8 mouse cellular contexts compared by ENCODE assay signal in the genomic region with DNA sequence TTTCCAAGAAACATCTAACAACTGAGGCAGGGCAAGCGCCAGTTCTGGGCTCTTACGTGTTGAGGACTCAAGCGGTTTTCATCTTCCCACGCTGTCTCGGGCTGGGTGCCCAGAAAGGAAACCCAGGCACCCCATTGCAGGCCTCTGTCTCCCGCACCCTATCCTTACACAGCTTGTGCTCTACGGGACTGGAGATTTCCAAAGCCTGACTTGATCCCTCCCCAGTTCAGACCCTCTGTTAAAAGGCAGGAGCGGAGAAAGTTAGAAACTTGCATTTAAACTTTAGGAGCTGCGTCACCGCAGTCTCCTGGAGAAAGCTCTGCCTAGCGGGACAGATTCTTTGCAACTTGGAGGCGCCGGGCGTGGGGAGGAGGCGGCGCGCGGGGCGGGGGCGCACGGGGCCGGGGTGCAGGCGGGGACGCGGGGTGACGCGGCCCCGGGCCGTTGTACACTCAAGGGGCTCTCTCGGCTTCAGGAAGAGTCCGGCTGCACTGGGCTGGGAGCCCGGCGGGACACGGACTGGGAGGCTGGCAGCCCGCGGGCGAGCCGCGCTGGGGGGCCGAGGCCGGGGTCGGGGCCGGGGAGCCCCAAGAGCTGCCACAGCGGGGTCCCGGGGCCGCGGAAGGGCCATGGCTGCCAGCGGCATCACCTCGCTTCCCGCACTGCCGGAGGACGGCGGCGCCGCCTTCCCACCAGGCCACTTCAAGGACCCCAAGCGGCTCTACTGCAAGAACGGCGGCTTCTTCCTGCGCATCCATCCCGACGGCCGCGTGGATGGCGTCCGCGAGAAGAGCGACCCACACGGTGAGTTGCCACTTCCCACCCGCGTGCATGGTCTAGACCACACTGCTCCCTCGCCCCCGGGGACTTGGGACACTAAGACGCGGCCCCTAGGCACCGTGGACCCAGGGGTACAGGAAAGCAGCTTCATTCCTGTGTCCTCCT. TPM values are rescaled to one million over a fixed set of nuclear protein-coding genes. Genes with fewer than 3 reads are reported as not detected.
DNase-seq lines count a peak whose midpoint lies in the region; ATAC-seq and TF ChIP-seq lines count a peak whose summit lies in the region.

A gene (plus strand): TSS at position 126 of the 945 bp plus-strand sequence.

- peak within 1 kb of the TSS; percentile 62 for H3K27ac ChIP-seq in embryonic fibroblast, embryonic 13.5 days (ENCODE audit: insufficient read depth, low read length)
- 0 out of 4 replicates have a peak within 1 kb of the TSS, but pooled peaks of 1 of the 2 experiments have one; percentile 32 for H3K27ac ChIP-seq in heart, embryonic 14.5 days (replicated peaks in 1 of 2; ENCODE audit: control insufficient read depth in 1 of 2, insufficient read depth in 1 of 2, low read depth in 2 of 2, low read length in 2 of 2)
- H3K27ac ChIP-seq in lung, embryonic 16.5 days (ENCODE audit: low read length), result peak within 1 kb of the TSS; percentile 43

- WGBS in heart, embryonic 14.5 days, result under 1% methylated on average over 70 of the region's 75 CpGs
- WGBS in lung, embryonic 16.5 days, result under 1% methylated on average over 64 of the region's 75 CpGs

- H3K4me1 ChIP-seq in embryonic fibroblast, embryonic 13.5 days (ENCODE audit: control insufficient read depth, insufficient read depth, low read length), result peaks cover 3% of the 10 kb centered on the region
- peaks cover 8% of the 10 kb centered on the region in 2 experiments; a peak in 3 of 4 replicates for H3K4me1 ChIP-seq in heart, embryonic 14.5 days (ENCODE audit: control insufficient read depth in 2 of 2, insufficient read depth in 2 of 2, low read length in 2 of 2)
- H3K4me1 ChIP-seq in lung, embryonic 16.5 days (replicated peaks; ENCODE audit: control insufficient read depth, insufficient read depth, low read length), result peaks cover 17% of the 10 kb centered on the region

- H3K9me3 ChIP-seq in heart, embryonic 14.5 days (ENCODE audit: control insufficient read depth, low read length), result no peaks in the 10 kb centered on the region
- H3K9me3 ChIP-seq in lung, embryonic 16.5 days (ENCODE audit: control insufficient read depth, low read length), result no peaks in the 10 kb centered on the region

- H3K36me3 ChIP-seq in heart, embryonic 14.5 days (ENCODE audit: control insufficient read depth, insufficient read depth, low read length), result no peaks in the 10 kb centered on the region
- H3K36me3 ChIP-seq in lung, embryonic 16.5 days (ENCODE audit: control insufficient read depth, insufficient read depth, low read length), result no peaks in the 10 kb centered on the region

- DNase-seq in urinary bladder, adult 18-20 months (ENCODE audit: low spot score in 2 of 2), result peak; percentile 27 to 31
- DNase-seq in urinary bladder, postnatal 10 days (ENCODE audit: low spot score), result no peak
- DNase-seq in kidney, postnatal 4 days, result peak; percentile 55 to 72
- DNase-seq in right cerebral cortex, postnatal 14 days, result peak; percentile 29

- H3K9ac ChIP-seq in heart, embryonic 14.5 days (ENCODE audit: low read length), result peak within 1 kb of the TSS; percentile 82
- peak within 1 kb of the TSS; percentile 85 for H3K9ac ChIP-seq in lung, embryonic 16.5 days (ENCODE audit: low read length)

- no peak for TF ChIP-seq CTCF in embryonic fibroblast, embryonic 13.5 days (IDR thresholded peaks at IDR 0.05; ENCODE audit: borderline replicate concordance, insufficient read depth, low read length)

- no peak for ATAC-seq in heart, embryonic 14.5 days (ENCODE audit: insufficient number of reproducible peaks, insufficient read depth, low FRiP score, low read depth)
- ATAC-seq in lung, embryonic 16.5 days (ENCODE audit: low read depth), result peak; percentile 77
- no peak for ATAC-seq in monocyte, adult 5-6 weeks (replicated peaks; ENCODE audit: insufficient number of reproducible peaks, low FRiP score, low TSS enrichment, poor library complexity, severe bottlenecking)

- peaks cover 22% of the 10 kb centered on the region for H3K27me3 ChIP-seq in heart, embryonic 14.5 days (ENCODE audit: control insufficient read depth, insufficient read depth, low read length)
- peaks cover 9% of the 10 kb centered on the region; the same call in 1 of the 2 replicates for H3K27me3 ChIP-seq in lung, embryonic 16.5 days (ENCODE audit: control insufficient read depth, insufficient read depth, low read depth, low read length)

- peak within 1 kb of the TSS; percentile 68 for H3K4me3 ChIP-seq in embryonic fibroblast, embryonic 13.5 days (ENCODE audit: insufficient read depth, low read length)
- peak within 1 kb of the TSS; percentile 49 to 79 for H3K4me3 ChIP-seq in heart, embryonic 14.5 days (ENCODE audit: control insufficient read depth in 1 of 2, insufficient read depth in 1 of 2, low read depth in 1 of 2, low read length in 2 of 2)
- peak within 1 kb of the TSS; percentile 75 for H3K4me3 ChIP-seq in lung, embryonic 16.5 days (ENCODE audit: low read length)

- TF ChIP-seq POLR2A in embryonic fibroblast, embryonic 13.5 days (IDR thresholded peaks at IDR 0.05; ENCODE audit: low read depth, low read length), result peak; percentile 23

- H3K4me2 ChIP-seq in heart, embryonic 14.5 days (ENCODE audit: low read length), result peak within 1 kb of the TSS; percentile 99
- H3K4me2 ChIP-seq in lung, embryonic 16.5 days (ENCODE audit: low read depth, low read length), result peak within 1 kb of the TSS; percentile 97

RNA-seq across cellular contexts. Expression of the gene that starts here (rescaled TPM):
- 33.9 and 59.4 TPM in 2 replicates for polyA plus RNA-seq in embryonic fibroblast, embryonic 13.5 days (2011; ENCODE audit: insufficient read length, low read depth, missing spikeins)
- 1.7 and 2.2 TPM in 2 replicates for polyA plus RNA-seq in heart, embryonic 14.5 days (2014; fragmentation: Nextera tagmentation; extraction: Ambion mirVana)
- 2.8 and 3.1 TPM in 2 replicates for polyA plus RNA-seq in lung, embryonic 16.5 days (2015; fragmentation: Nextera tagmentation; extraction: Ambion mirVana)
- total RNA-seq in monocyte, adult 5-6 weeks (2017), result 0.10 to 0.19 TPM in 2 of 3 replicates, not detected in the other
